Mouse (Mus musculus) layer of hippocampus, postnatal 36 days (tissue): ENCODE data around the gene Cacna2d4. TPM values are rescaled to one million over a fixed set of nuclear protein-coding genes. Genes with fewer than 3 reads are reported as not detected.

Source experiments
- DNase-seq, 2 experiments: peaks; one replicate each; pipeline ENCODE4 v3.0.0; 2022
- total RNA-seq, 2 experiments: library from RNA; stranded (reverse); gene quantifications; 2 replicates each; pipeline ENCODE4 v1.2.3; 2021

Cacna2d4 gene
- total RNA-seq, 2 experiments from 2014 or later, result 0.78 to 1.4 TPM

- no peak for DNase-seq
Measured at GRCm38 (mm10) chr6:119313096-119313495, 76.8 kb downstream of the Cacna2d4 start.

DNA sequence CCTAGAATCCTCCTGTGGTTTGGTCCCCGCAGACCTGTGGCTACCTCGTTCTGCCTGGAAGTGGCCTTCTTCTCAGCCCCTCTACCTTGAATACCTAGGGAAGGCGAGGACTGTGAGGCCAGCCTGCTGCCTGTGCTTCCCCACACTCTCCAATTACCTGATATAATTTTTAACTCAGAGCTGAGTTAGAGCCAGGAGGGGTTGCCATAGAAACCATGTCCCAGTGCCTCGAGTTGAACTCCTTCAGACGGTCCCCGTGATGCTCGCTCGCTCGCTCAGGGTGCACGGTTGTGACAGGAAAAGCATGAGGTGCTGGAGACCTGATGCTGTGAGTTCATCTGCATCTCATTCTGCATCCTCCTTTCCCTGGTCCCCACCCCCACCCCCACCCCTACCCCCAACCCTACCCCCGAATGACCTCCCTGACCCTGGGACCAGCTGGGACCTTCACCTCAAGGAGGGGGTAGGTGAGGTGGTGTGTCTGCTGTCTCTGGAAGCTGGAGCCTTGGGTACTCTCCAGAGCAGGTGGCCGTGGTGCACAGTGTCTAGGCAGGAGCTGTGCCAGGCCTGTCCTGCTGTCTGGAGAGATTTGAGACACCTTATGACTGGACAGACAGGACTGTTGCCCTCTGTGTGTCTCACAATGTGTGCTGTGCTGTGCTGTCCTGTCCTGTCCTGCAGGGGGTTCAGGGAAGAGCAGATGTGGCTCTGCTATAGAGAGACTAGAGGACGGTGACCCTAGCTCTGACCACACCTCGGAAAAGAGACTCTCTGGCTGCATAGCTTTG, 77.5 kb downstream of the Cacna2d4 start:
- no peak for DNase-seq

GRCm38 (mm10) chr6:119314751-119315476, 78.6 kb downstream of the Cacna2d4 start:
- DNase-seq, result no peak

DNA sequence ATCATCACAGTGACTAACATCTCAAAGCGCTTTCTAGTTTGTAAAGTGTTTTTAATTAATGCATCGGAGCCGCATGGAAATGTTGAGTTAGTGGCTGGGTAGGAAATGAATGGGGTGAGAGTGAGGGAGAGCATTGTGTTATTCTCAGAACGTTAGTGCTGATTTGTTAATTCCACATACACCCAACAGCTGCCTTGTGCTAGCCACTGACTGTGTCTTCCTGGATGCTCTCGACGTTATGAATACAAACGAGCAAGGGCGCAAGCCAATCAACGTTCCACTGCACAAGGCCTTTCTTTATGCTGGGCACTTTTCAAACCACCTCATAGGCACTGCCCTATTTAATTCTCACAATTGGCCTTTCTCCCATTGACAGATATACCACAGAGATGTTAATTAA, 82.4 kb downstream of the Cacna2d4 start:
- DNase-seq, result no peak

DNA sequence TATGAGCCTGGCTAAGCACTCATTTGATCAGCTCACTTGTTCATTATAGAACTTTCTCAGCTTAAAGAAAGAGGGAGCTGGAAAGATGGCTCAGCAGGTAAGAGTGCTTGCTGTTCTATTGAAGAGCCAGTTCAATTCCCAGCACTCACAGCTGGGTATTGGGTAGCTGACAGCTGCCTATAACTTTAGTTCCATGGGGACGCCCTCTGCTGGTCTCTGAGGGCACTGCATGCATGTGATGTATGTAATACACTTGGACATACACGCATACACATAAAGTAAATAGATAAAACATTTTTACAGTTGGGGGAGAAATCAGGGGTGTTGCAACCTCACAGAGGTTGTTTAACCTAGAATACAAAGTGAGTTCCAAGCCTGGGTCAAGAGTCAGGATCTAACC, 83.0 kb downstream of the Cacna2d4 start:
- no peak for DNase-seq

DNA sequence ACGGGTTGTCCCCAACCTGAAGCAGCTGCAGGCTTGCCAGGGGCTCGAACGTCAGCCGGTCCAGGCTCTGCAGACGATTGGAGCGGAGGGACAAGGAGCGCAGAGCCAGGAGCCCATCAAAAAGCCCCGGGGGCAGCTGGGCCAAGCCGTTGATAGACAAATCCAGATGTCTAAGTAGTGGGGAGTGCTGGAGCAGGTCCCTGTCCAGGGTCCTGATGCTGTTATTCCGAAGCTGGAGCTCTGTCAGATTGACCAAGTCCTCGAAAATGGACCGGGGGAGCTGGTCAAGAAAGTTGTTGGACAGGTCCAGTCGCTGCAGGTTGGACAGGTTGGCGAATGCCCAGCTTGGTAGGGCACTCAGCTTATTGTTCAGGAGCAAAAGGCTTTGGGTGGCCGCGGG, 84.2 kb downstream of the Cacna2d4 start:
- no peak for DNase-seq

GRCm38 (mm10) chr6:119321752-119322151, 85.4 kb downstream of the Cacna2d4 start:
- DNase-seq, result peak in 1 of 2 experiments; percentile 43

DNA sequence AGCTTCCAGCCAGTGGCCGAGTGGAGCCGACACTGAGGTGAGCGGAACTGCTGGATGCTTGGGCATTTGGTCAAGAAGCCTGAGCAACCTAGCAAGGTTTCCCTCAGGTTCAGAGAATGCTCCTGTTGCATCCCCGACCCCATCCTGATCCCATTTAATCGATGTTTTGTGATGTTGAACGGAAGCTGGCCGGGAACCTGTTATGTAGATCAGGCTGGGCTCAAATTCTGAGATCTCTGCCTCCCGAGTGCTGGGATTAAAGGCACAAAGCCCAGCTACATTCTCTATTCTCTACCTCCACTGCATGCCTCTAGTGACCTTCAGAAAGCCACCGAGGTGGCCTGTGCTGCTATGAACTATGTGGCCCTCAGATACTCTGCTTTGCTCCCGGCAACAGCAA, 88.5 kb downstream of the Cacna2d4 start:
- no peak for DNase-seq

DNA sequence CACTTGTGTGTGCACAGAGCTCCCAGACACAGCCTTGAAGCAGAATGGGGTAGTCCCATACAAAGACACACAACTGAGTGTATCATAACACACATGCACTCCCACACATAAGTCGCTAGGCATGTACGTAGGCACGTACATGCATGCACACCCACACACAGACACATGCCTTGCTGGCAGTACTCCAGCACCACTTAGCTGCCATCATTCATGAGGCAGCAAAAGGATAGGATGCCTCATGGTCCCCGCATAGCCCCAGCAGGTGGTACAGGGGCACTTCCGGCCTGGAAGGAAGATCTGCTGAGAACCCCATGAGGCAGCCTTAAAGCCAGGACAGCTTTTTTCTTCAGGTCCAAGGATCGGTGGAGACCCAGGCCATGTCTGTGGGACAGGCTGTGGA, 89.7 kb downstream of the Cacna2d4 start:
- no peak for DNase-seq

DNA sequence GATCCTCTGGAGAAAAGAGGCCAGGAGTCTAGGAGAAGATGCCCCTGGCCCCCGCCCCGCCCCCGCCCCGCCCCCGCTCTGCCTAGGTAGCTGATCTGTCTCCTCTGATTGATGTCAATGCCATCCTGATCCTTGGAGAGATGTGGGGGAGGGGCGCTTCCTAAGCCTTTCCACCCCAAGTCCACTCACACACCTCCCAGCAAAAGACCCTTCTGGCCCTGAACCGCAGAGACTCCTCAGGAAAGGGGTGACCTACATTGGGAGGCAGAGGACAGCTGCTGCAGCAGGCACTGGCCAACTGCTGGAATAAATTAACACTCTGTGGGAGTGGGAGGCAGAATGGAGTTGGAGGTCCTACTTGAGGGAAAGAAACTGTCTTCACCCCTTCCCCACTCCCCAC, 90.2 kb downstream of the Cacna2d4 start:
- no peak for DNase-seq

DNA sequence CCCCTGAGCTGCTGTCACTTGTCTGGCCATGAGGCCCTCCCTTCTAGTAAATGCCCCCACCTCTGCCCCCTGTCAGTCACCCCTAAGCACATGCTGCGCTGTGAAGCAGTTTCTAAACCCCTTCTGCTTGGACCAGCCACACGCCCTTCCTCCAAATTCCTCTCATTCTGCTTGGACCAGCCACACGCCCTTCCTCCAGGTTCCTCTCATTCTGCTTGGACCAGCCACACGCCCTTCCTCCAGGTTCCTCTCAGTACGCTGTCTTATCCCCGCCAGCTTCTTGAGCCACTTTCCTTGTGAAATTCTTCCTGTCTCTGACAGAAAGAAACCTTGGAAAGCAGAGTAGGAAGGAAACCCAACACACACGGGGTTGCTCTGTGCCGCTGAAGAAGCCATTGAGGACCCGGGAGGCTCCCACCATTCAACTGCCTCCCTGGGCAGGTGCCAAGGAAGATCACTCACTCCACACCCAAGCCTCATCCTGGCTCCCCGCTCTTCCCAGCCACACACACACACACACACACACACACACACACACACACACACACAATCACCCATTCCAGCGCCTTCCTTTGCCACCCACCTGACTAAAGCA, 92.3 kb downstream of the Cacna2d4 start:
- no peak for DNase-seq

GRCm38 (mm10) chr6:119329215-119329714, 92.9 kb downstream of the Cacna2d4 start:
- peak; percentile 82 to 89 for DNase-seq

DNA sequence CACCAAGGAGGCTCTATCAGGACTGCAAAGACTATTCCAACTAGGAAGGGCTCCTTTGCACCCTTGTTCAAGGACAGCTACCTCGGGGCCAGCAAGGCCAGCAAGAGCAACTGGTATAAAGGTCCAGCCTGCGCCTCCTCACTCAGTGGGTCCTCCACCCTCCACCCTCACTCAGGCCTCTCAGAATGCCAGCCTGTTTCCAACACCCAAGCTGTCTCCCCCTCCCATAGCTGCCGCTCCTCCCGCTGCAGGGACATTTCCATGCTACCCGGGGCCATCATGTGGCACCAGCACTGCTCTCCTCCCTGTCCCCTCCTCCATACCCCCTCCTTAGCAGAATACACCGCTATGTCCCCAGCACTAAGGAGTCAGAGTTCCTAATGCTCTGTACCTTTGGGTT, 93.6 kb downstream of the Cacna2d4 start:
- DNase-seq, result peak; percentile 48 to 53

DNA sequence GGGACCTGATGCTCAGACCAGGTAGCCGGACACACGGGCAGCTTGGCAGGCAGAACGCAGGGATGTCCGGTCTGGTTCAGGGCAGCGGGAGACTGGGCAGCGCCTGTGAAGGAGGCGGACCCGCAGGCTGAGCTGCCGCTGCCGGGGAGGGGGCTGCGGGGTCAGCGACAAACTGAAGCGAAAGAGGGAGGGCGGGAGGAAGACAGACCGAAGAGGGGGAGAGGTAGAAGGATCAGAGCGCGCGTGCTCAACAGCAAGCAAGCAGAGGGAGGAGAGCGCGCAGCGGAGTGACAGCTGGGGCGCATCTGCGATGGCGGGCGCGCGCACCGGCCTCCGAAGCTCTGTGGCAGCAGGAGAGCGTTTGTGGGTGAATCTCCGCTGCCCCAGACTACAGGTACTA, 94.2 kb downstream of the Cacna2d4 start, which contains the start of gene Lrtm2:
Lrtm2 (minus strand) TSS at position 261 of the 400 bp plus-strand sequence.
- peak; percentile 55 to 70 for DNase-seq

- no peak for DNase-seq
Measured at GRCm38 (mm10) chr6:119332111-119332510, 95.8 kb downstream of the Cacna2d4 start.

GRCm38 (mm10) chr6:119333202-119333601, 96.9 kb downstream of the Cacna2d4 start:
- DNase-seq, result no peak

- no peak for DNase-seq
Measured at GRCm38 (mm10) chr6:119333831-119334230, 97.5 kb downstream of the Cacna2d4 start.

- no peak for DNase-seq
Measured at GRCm38 (mm10) chr6:119336124-119336523, 99.8 kb downstream of the Cacna2d4 start.

DNA sequence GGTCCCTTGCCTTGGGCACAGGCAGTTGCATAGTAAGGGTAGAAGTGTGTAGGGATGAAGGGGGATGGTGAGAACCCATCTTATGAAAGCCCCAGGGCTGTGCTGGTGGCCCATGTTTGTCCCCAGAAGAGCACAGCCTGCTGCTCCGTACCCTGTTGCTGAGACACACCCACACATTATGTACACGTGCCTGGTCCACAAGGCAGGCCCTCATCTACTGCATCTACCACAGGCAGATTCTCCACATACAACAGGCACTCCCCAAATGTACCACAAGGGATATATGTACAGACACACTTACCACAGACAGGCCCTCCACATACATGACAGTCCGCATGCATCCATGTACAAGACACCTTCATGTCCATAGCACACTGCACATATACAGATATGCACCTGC, 101.0 kb downstream of the Cacna2d4 start:
- no peak for DNase-seq

- DNase-seq, result no peak
Measured at GRCm38 (mm10) chr6:119338121-119338912, 102.0 kb downstream of the Cacna2d4 start.

- no peak for DNase-seq
Measured at GRCm38 (mm10) chr6:119341409-119341808, 105.1 kb downstream of the Cacna2d4 start.

DNA sequence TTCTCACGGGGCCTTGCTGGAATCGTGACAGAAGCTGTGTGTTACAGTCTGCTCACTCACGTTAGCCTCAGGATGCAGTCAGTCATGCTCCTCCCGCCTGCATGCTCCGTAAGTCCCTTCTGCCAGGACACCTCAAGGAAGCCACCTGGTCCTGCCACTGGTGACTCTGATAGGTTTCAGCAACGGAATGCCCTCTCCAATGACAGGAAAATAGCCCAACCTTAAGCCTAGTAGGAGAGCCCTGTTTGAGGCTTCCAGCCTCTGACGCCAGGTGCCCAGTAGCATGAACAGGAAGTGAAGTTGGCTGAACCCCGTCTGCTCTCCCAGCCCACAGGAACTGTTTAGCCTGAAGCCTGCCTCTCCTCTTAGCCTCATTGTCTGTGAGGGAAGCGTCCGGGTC, 109.9 kb downstream of the Cacna2d4 start:
- no peak for DNase-seq
